Mouse (Mus musculus) thymus, postnatal 4 days (tissue): Measurements from ENCODE around the gene Tram2.

ENCODE experiments used
- DNase-seq: peaks from one replicate; pipeline ENCODE4 v3.0.0; 2021

The Tram2 gene

DNA sequence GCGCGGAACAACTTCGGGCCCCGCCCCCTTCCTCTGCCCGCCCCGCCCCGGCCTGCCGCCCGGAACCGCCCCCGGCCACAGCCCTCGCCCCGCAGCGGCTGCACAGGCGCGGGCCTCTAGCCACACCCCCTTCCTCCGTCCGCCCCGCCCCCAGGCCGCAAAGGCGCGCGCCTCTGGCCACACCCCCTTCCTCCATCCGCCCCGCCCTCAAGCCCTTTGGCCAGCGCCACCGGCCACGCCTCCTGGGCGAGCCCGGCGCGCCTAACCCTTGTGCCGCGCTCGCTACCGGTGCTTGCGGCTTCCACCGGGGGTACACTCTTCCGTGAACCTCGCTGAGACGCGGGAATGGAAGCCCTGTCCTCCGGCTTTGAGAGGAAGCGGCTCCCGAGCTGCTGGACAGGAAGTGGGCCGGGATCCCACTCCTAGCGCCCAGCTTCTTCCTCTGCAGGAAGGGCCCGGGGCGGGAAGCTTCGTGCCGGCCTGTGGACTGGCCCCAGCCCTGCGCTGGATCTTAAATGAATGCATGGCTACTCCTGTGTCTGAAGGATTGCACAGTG lies at the start of gene Tram2:
Gene Tram2, minus strand, starts transcription at position 13 of the 557 bp plus-strand sequence.
- peak; percentile 99 for DNase-seq

DNA sequence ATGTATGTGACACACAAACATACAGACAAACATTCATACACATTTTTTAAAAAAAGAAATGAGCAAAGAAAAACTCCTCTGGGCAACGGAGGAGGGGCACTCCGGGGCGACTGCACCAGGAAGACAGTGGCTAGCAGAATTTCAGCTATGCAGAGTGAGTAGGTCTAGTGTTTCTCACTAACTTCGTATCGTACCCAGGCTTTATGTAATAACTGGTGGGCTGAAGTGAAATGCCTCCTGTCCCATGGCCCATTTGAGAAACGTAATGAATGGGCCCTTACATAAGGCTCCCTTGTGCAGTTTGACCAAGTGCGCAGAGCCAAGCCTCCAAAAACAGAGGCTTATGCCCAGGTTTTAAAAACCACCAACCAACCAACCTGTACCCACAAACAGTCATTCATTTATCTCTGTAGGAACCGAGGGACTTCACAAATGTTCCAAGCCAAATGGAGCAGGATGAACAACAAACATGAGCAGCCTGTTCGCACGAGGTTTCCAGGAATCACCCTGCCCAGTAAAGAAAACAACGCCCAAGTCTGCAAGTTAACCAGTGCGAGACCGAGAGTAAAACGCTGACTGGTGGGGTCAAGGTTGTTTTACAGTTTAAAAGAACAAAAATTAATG lies 45.8 kb upstream of the Tram2 start:
- no peak for DNase-seq

DNA sequence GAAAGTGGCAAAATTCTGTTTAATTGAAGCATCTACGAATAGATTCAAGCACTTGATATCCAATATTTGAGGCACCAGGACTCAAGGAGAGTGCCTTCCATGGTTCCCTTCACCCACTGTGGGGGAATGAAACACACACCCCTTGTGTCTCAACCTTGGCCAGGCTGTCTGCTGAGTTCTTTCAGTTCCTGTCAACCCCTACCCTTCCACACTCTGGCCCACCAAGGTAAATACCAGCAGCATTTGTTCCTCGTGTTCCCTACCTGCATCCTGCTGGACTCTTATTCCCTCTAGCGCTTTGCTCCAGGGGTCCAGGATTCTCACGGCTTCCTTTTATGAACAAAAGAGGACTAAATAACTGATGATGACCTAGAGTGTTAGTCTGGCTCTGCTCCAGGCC lies 24.8 kb upstream of the Tram2 start:
- DNase-seq: no peak

DNA sequence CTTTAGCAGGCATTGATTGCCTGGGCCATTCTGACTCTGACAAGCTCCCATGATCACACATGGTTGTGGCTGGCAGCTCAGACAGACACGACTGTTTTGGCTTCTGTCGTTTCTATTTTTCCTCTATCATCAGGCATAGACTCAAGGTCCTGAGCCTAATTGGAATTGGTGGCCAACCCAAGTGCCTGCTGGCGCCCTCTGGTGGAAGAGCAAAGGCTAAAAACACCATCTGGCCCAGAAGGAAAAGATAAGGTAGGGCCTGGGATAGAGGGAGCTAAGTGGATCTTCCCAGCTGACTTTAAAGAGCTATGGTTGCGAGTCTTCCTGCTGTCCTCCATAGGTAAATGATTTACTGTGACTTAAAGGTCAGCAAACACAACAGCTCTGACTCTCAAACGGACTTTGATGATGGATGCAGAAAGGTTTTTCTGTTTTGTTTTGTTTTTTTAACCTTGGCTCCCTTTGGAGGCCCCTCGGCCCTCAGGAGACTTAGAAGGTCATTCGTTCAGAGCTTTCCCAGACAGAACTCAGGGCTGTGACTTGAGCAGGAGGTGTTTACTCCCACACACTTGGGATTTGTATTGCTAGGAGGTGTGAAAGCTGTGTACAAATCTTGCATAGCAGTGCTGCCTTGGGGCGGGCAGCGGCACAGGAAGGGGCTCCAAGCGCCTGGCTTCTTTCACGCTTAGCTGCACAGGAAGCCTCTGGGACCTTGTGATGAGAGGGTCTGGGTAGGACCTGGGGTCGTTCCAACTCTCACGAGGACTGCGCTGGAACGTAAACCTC lies 22.4 kb upstream of the Tram2 start:
- DNase-seq: peak; percentile 83

DNA sequence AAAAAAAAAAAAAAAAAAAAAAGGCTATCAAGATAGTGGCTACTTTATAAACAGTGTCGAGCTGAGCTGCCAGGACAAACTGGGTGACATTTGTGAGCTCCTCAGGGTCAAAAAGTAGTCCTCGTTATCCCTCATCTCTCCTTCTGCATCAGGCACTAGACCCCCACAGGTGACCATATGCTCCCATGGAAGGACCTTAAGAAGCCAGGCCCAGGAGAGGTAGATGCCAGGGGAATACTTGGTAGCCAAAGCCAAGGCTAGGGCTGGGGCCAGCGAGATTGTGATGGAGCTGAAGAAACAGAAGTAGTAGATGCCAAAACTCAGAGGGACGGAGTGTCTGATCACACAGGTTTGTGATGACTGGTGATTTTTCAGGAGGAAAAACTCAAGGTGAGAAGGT lies 21.7 kb upstream of the Tram2 start:
- no peak for DNase-seq

DNA sequence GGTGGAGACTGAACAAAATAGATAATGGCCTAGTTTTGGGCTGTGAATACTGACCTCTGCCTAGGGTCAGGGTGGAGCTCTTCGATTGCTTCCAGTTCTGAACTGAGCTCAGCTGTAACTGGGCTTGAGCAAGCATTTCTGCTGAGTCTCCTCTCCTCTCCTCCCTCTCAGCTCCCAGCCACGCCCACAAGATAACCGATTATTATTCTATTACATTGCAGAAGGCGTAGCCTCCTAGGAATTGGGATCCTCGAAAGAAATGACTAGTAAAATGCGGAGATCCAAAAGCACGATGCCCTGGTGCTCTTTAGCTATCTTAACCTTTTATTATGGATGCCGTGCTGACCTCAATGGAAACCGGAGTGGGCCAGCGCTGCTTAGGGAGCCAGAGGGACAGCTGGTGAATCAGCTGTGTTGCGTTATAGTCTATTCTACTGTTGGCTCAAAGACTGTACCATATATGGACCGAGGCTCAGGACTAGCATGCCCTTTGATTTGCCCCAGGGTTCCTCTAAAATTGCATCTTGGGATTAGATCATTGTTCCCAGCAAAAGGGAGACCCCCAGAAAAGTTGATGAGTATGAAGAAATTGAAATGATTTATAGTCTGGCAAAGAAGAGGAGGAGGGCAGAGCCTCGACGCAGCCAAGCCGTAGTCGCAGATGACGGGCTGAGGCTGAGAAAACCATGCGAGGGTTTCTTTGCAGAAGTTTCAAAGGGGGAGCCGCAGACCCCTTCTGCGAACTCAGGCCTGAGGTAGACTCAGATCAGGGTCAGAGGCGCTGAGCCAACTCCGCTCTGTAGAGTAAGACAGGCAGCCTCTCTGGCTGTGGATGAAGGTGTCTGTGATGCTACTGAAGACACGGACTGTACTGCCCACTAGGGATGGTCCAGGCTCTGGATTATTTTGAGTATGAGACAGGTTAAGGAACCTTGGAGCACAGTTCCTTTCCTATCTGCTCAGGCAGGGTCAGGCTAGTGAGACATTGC lies 18.3 kb upstream of the Tram2 start:
- DNase-seq: no peak

DNA sequence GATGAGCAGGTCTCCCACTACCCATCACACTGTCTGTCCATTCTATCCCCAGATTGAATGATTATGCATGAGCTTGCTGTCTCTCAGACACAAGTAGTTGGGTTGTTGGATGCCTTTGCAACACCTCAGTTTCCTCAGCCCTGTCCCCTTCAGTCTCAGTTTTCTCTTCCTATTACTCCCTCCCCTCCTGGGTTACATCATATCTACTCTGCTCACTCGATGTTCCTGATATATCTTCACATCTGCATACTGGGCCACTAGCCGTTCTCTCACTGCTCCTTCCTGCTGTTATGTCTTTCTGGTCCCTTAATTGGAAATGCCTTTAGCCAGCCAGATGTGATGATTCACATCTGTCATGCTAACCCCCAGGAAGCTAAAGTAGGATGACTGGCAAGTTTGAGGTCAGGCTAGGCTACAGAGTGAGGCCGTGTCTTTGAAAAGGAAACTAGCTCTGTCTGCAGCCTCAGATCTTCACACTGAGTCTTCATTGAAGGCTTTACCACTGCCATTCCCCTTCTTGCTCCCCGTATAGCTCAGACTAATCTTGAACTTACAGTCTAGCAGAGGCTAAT lies 15.7 kb upstream of the Tram2 start:
- DNase-seq: no peak

DNA sequence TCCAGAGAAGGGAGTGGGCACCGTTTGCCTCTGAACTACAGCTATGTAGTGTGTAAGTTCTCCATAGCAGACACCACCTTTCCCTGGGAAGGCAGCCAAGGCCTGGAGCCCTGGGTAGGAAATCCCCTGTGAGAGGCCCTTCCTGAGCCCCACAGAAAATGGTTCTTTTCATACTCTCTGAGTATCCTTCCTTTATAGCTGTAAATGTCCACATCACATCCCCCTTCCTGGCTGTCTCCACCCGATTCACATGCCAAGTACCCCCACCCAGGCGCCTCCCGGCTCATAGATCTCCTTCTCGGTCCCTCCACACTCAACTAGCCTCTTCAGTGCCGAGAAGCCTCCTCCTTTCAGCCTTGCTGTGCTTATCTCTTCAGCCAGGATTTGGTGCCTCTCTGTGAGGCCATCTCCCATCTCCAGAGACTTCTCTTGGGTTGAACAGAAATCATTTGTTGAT lies 10.7 kb upstream of the Tram2 start:
- DNase-seq: no peak

DNA sequence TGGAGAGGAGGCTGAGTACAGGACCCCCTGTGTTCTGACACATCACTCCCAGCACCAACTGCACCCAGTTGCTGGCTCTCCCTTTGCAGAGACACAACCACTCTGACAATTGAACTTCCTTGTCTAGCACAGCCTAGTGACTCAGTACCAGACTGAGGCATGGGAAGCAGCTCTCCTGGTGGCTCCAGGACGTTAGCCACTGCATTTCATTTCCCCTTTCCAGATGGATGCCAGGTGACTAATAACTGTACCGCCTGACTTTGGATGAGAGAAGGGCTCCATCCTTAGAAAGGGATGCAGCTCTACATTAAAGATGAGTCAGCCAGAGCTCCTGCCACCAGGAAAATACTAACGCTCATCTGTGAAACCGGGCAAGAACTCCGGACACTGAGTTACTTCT lies 7.3 kb upstream of the Tram2 start:
- no peak for DNase-seq

DNA sequence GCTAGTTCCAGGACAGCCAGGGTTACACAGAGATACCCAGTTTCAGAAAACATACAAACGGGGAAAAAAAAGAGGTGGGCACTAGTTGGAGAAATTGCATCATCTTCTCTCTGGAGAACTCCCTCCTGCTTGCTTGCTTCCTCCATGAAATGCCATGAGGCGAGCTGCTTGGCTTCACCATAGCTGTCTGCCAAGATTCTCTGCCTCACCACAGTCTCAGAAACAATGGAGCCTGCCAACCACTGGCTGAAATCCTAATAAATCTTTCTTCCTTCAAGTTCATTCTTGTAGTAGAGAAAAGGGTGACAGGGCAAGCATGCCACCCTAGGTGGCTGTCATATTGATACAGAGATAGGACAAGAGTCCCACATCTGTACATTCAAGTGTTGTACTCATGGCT lies 5.6 kb upstream of the Tram2 start:
- no peak for DNase-seq

DNA sequence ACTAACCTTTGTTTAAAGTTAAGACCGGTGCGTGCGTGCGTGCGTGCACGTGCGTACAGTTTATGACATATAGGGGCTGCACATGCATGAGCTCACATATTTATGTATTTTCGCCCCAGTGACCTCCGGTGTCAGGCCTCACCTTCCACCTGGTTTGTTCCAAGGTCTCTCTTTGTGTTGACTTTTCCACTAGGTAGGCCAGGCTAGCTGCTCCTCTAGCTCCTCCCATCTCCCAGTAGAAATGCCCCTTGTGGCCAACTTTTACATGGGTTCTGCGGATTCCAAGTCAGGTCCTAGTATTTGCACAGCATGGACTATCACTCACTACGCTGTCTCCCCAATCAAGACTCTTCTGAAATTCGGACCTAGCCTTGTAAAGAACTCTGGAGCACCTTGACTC lies 1.3 kb upstream of the Tram2 start:
- peak; percentile 19 for DNase-seq

DNA sequence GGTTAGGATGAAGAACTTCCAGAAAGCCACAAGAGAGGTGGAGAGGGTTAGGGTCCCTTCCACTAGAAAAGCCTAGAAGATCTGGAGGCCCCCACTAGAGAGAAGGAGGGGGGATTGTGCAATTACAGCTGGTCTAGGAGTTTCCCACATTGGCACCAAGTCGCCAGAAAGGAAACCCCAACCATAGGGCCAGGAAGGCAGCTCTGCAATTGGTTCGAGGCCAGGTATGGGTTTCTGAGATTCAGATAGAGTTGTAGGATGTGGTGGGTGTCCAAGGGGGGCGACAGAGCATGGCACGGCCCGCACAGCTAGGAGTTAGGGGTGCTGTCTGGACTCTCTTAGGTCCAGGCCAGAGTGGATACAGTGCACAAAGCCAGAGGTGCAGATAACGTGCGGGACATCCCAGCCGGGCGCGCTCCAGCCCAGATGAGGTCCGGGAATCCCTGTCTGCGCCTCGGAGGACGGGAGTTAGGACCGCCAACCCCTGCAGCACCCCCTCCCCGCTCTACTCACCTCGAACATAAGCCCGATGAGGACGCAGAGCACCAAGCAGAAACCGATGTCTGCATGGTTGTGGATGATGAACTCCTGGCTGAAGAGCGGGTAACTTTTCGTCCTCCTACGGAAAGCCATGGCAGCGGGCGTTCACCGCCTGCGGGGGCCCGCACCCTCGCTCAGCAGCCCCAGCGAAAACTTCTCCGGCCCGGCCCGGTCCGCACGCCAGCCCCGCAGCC lies 381 bp downstream of the Tram2 start:
- no peak for DNase-seq

DNA sequence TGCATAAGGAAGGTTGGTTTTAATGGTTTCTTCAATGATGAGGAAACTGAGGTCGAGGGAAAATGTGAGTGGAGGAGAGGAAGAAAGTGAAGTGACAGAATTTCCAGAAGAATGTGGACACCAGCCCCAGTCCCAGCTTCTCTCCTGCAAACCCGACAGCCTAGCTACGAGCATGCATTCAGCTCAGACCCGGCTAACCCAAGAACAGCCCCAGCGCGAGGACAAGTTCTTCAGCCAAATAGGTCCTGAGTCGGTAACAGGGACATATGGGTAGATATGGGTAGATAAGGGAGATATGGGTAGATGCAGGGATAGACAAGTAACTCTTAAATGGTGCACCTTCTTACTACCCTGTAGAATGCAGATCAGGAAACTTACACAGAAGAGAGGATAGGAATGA lies 1.4 kb downstream of the Tram2 start:
- DNase-seq: no peak

DNA sequence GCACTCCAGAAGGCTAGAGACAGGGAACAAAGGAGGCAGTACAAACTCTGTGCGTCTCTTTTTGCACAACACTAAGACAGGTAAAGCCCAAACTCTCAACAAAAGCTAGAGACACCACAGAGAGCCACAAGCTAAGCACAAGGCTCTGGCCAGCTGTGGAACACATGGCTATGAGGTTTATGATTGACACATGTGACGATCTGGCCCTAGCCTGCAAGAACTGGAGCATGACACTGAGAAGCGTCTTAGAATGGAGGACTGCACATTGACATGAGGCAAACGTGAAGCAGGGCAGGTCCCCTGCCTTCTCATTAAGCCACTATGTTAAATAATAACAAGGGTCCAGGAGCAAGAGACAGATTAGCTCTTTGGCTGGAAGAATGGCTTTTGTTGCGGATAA lies 1.8 kb downstream of the Tram2 start:
- DNase-seq: no peak

DNA sequence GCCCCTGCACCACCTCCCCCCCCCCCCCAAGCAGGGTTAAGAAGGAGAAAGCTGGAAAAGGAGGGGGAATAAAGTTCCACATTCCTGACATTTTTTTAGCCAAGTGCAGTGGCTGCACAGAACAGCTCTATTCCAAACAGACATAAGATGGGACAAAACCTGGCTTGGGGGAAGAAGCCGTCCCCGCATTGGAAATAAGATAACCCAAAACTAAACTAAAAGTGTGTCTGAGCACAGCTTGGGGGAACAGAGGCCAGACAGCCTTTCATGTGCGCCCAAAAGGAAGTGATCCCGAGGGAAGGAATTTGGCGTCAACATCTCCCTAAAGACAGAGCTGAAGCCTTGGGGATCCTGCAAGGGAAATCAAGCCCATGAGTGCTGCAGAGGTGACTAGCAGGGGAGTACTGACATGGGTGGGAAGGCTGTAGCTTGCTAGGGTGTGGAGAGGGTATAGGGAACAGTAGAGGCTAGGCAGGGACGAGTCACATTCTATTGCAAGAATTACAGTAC lies 3.0 kb downstream of the Tram2 start:
- DNase-seq: no peak

DNA sequence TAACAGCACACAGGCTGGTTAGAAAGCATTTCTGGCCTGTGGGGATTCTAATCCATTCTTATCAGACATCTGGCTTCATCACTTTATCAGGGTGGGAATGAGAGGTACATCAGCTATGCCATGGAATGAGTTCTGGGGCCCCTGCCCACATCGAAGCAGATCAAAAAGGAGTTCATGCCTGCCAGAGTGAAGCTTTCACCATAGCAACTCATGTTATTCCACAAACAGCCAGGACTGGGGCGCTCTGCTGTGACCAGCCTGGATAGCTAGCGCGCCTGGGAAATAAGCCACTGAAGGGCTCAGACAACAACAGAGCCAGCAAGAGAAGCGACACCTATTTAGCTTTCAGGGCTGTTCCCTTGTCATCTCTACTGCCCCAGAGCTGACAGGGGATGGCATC lies 4.8 kb downstream of the Tram2 start:
- no peak for DNase-seq

DNA sequence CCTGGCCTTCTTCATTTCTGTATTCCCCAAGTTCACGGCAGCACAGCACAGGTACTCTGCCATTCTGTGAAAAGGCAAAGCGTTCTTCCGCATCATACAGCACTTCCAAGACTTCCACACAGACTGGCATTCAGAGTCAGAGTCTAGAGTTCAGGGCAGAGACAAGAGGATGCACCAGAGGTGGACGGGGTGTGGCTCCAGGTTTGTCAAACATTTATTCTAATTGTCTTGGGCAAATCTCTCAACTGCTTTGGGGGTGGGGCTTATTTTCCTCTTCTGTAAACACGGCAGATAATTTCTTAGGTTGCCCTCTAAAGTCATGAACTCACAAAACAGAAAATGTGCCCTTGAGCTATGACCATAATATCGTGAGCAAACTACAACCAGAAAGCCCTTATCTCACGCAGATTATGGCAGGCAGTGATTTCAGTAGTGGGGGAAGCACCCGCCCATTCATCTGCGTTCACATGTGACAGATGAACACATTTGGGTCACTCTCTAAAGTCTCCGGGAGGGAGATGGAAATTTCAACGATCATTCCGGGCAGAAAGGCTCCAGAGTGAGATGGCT lies 6.1 kb downstream of the Tram2 start:
- DNase-seq: no peak

DNA sequence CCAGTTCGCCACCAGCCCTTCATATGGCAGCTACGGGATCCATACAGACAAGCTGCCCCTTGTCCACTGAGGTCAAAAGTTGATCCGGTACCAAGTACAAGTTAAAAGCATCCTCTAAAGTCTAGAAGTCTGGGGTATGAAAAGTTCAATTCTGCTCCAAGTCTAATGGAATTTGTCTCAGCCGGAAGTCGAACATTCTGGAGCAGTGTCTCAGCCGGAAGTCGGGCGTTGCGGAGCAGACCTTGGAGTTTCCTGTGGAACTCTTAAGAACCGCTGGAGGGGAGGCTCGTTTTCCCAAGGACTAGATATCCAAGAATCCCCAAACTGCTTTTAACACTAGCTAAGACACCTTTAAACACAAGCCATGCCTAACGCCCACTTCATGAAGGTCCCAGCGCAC lies 8.4 kb downstream of the Tram2 start:
- no peak for DNase-seq

DNA sequence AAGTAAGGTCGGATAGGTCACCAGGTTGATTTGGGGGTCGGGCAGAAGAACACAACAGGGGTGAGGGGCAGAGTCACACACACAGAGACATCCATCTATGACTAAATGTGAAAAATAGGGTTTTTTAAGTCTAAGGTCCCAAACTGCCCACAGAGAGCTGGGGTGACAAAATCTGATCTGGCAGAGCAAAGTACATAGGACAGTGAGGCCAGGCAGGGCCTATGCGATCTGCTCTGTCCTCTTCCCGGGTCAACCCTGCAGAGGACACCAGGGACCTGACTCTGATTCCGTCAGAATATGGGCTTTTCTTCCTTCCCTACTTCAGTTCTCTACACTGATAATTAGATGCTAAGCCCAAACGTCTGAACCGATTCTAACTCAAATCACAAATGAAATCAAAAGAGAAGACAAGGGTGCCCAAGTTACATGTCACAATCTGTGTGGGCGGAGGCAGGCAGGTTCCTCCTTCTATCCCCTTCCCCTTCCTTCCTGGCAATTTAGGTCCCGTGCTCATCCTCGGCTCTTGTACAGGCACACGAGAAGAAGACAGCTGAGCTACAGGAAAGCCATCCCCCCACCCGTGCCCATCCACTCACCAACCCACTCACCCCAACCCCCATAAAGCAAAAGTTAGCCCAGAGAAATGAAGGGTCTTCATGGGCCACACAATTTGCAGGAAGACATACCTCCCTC lies 9.1 kb downstream of the Tram2 start:
- no peak for DNase-seq

DNA sequence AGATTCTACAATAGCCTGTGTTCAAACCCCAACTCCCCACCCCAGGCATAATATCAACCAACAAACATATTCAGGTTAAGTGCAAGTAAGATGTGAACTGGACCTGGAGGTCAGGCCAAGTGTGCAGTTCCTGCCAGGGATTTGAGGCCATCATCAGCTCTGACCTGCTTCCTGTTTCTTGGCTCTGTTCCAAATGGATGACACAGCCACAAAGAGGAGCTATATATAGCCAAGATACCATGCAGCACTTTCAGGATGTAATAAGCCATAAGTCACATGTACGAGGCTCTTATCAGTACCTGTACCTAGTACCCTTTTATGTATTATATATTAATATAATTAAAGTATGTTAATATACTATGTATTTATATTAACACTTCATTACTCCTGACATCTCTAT lies 10.5 kb downstream of the Tram2 start:
- no peak for DNase-seq
